Mouse (Mus musculus) neural tube, embryonic 12.5 days (tissue): ENCODE results near the gene Ifit3. TPM values are rescaled to one million over a fixed set of nuclear protein-coding genes. Genes with fewer than 3 reads are reported as not detected.
A peak's percentile ranks its signal among the peaks of the same experiment; 100 is the strongest.
"Not testable (repeated sequence)": the region's sequence is repeated elsewhere in the genome, so short reads cannot be mapped to it uniquely, and the experiment has no call there.

Experiments
- ATAC-seq: fragments of 200-750 bp; cut with Nextera tagmentation; 2 replicates; pipeline ENCODE4 v1.8.0; 2017; ENCODE audit warnings: low read depth, mild to moderate bottlenecking, moderate TSS enrichment, moderate library complexity; ENCODE audit not compliant: low FRiP score
- H3K27ac ChIP-seq: fragments of 300-500 bp; sonication (generic); 2 replicates; pipeline ENCODE4 v1.5.1; 2016
- H3K27me3 ChIP-seq: fragments of 300-500 bp; sonication (generic); replicated peaks from 2 replicates; pipeline ENCODE4 v1.6.1; 2016; ENCODE audit warnings: mild to moderate bottlenecking
- H3K36me3 ChIP-seq: fragments of 300-500 bp; sonication (generic); 2 replicates; pipeline ENCODE4 v1.6.1; 2016; ENCODE audit warnings: mild to moderate bottlenecking
- H3K4me1 ChIP-seq: fragments of 300-500 bp; sonication (generic); 2 replicates; pipeline ENCODE4 v1.6.1; 2016
- H3K4me2 ChIP-seq: fragments of 300-500 bp; sonication (generic); replicated peaks from 2 replicates; pipeline ENCODE4 v1.6.1; 2016; ENCODE audit warnings: mild to moderate bottlenecking
- H3K4me3 ChIP-seq: fragments of 300-500 bp; sonication (generic); 2 replicates; pipeline ENCODE4 v1.5.1; 2016
- H3K9ac ChIP-seq: fragments of 300-500 bp; sonication (generic); 2 replicates; pipeline ENCODE4 v1.6.1; 2016; ENCODE audit warnings: mild to moderate bottlenecking
- H3K9me3 ChIP-seq: fragments of 300-500 bp; sonication (generic); 2 replicates; pipeline ENCODE4 v1.6.1; 2016; ENCODE audit warnings: mild to moderate bottlenecking
- WGBS: fragments of 180-500 bp; shearing (Covaris S2); methylation state at CpG from one replicate; pipeline ENCODE4 v1.1.7; 2016; 5-methylcytosine and 5-hydroxymethylcytosine counted together
- polyA plus RNA-seq: library from polyadenylated mRNA; unstranded; fragments of >200 nt; fragmentation: Nextera tagmentation; extraction: Ambion mirVana; gene quantifications from 2 replicates; pipeline ENCODE4 v1.2.1, GENCODE M21; 2016

Ifit3 gene
- polyA plus RNA-seq, 1 experiment from 2014 or later: 0.18 TPM

GRCm38 (mm10) chr19:34596811-34597210 is 13.5 kb downstream of the Ifit3 start:
- H3K27me3 ChIP-seq: no peaks in the 10 kb centered on the region
- H3K4me1 ChIP-seq: no peaks in the 10 kb centered on the region
- H3K4me2 ChIP-seq: no peak overlapping the region
- H3K9me3 ChIP-seq: no peaks in the 10 kb centered on the region
- H3K36me3 ChIP-seq: no peaks in the 10 kb centered on the region
- H3K4me3 ChIP-seq: no peak overlapping the region
- ATAC-seq: no peak
- H3K27ac ChIP-seq: no peak overlapping the region
- H3K9ac ChIP-seq: no peak overlapping the region

GRCm38 (mm10) chr19:34598341-34598740 is 15.0 kb downstream of the Ifit3 start:
- Histone ChIP-seq H3K4me3 (no peak overlapping the region), H3K4me2 (no peak overlapping the region), H3K27ac (no peak overlapping the region), H3K27me3 (no peaks in the 10 kb centered on the region), H3K9ac (no peak overlapping the region), H3K36me3 (no peaks in the 10 kb centered on the region), H3K9me3 (no peaks in the 10 kb centered on the region), H3K4me1 (no peaks in the 10 kb centered on the region)
- ATAC-seq: no peak
- 87% methylated on average over 2 of the region's 2 CpGs for WGBS

- H3K4me1 ChIP-seq, H3K9me3 ChIP-seq, ATAC-seq, H3K4me2 ChIP-seq, H3K27me3 ChIP-seq, H3K9ac ChIP-seq, H3K27ac ChIP-seq, H3K4me3 ChIP-seq, H3K36me3 ChIP-seq: not testable (repeated sequence)
Measured at GRCm38 (mm10) chr19:34599250-34599649, 15.9 kb downstream of the Ifit3 start.

- H3K4me1 ChIP-seq, H3K4me3 ChIP-seq, H3K9ac ChIP-seq, H3K9me3 ChIP-seq, H3K27ac ChIP-seq, H3K36me3 ChIP-seq, H3K27me3 ChIP-seq, H3K4me2 ChIP-seq, ATAC-seq: not testable (repeated sequence)
- WGBS: 64% methylated on average over 1 of the region's 1 CpGs
Measured at GRCm38 (mm10) chr19:34601888-34602287, 18.6 kb downstream of the Ifit3 start, which contains the start of gene Ifit1bl1. Gene Ifit1bl1 (minus strand): TSS chr19:34601956.

GRCm38 (mm10) chr19:34605472-34605871 is 22.1 kb downstream of the Ifit3 start:
- no peak for ATAC-seq
- 86% methylated on average over 3 of the region's 3 CpGs for WGBS
- Histone ChIP-seq H3K27me3 (no peaks in the 10 kb centered on the region), H3K4me2 (no peak overlapping the region), H3K4me3 (no peak overlapping the region), H3K9ac (no peak overlapping the region), H3K27ac (no peak overlapping the region), H3K9me3 (no peaks in the 10 kb centered on the region), H3K36me3 (no peaks in the 10 kb centered on the region), H3K4me1 (no peaks in the 10 kb centered on the region)

GRCm38 (mm10) chr19:34607237-34608051 is 24.1 kb downstream of the Ifit3 start, which contains the start of gene Ifit3b:
Gene Ifit3b (plus strand): TSS chr19:34607970.
- H3K27me3 ChIP-seq, H3K9me3 ChIP-seq, H3K4me1 ChIP-seq, H3K9ac ChIP-seq, H3K4me2 ChIP-seq, H3K36me3 ChIP-seq, H3K27ac ChIP-seq, H3K4me3 ChIP-seq: not testable (repeated sequence)
- ATAC-seq: 0 out of 2 replicates have a peak, but pooled peaks have one; percentile 4
- 69% methylated on average over 4 of the region's 4 CpGs for WGBS

GRCm38 (mm10) chr19:34610118-34610517 is 26.8 kb downstream of the Ifit3 start:
- WGBS: 72% methylated on average over 3 of the region's 3 CpGs

GRCm38 (mm10) chr19:34612243-34613001 is 29.1 kb downstream of the Ifit3 start:
- not testable (repeated sequence) for H3K9me3 ChIP-seq, ATAC-seq, H3K4me3 ChIP-seq, H3K36me3 ChIP-seq, H3K27ac ChIP-seq, H3K4me2 ChIP-seq, H3K9ac ChIP-seq, H3K4me1 ChIP-seq, H3K27me3 ChIP-seq
- 93% methylated on average over 6 of the region's 11 CpGs for WGBS

More at GRCm38 (mm10) chr19:34610118-34610517, 26.8 kb downstream of the Ifit3 start:
- H3K27me3 ChIP-seq, H3K9ac ChIP-seq, H3K4me3 ChIP-seq, H3K9me3 ChIP-seq, H3K36me3 ChIP-seq, ATAC-seq, H3K27ac ChIP-seq, H3K4me1 ChIP-seq, H3K4me2 ChIP-seq: not testable (repeated sequence)

GRCm38 (mm10) chr19:34620871-34621270 is 37.5 kb downstream of the Ifit3 start:
- Histone ChIP-seq H3K27me3 (no peaks in the 10 kb centered on the region), H3K9me3 (no peaks in the 10 kb centered on the region), H3K4me2 (no peak overlapping the region), H3K27ac (no peak overlapping the region), H3K9ac (no peak overlapping the region), H3K4me3 (no peak overlapping the region), H3K4me1 (no peaks in the 10 kb centered on the region), H3K36me3 (no peaks in the 10 kb centered on the region)
- WGBS: 96% methylated on average over 5 of the region's 5 CpGs
- no peak for ATAC-seq

GRCm38 (mm10) chr19:34623781-34624180 is 40.5 kb downstream of the Ifit3 start:
- Histone ChIP-seq H3K27ac (no peak overlapping the region), H3K4me2 (no peak overlapping the region), H3K36me3 (no peaks in the 10 kb centered on the region), H3K4me3 (no peak overlapping the region), H3K4me1 (no peaks in the 10 kb centered on the region), H3K9ac (no peak overlapping the region), H3K9me3 (no peaks in the 10 kb centered on the region), H3K27me3 (no peaks in the 10 kb centered on the region)
- no peak for ATAC-seq
- 93% methylated on average over 6 of the region's 6 CpGs for WGBS

- no peak for ATAC-seq
- no peak overlapping the region for H3K4me2 ChIP-seq
- H3K27me3 ChIP-seq: no peaks in the 10 kb centered on the region
- H3K4me1 ChIP-seq: no peaks in the 10 kb centered on the region
- no peaks in the 10 kb centered on the region for H3K9me3 ChIP-seq
- no peaks in the 10 kb centered on the region for H3K36me3 ChIP-seq
- H3K9ac ChIP-seq: no peak overlapping the region
- no peak overlapping the region for H3K4me3 ChIP-seq
- H3K27ac ChIP-seq: no peak overlapping the region
- WGBS: 78% methylated on average over 4 of the region's 4 CpGs
Measured at GRCm38 (mm10) chr19:34624663-34625062, 41.3 kb downstream of the Ifit3 start.

GRCm38 (mm10) chr19:34627496-34627895 is 44.2 kb downstream of the Ifit3 start:
- H3K27ac ChIP-seq: no peak overlapping the region
- H3K27me3 ChIP-seq: no peaks in the 10 kb centered on the region
- no peaks in the 10 kb centered on the region for H3K36me3 ChIP-seq
- 60% methylated on average over 2 of the region's 2 CpGs for WGBS
- no peaks in the 10 kb centered on the region for H3K9me3 ChIP-seq
- H3K4me1 ChIP-seq: no peaks in the 10 kb centered on the region
- no peak overlapping the region for H3K4me3 ChIP-seq
- no peak overlapping the region for H3K9ac ChIP-seq
- no peak for ATAC-seq
- H3K4me2 ChIP-seq: no peak overlapping the region
